Mouse (Mus musculus) MEL (cell line): ENCODE results near the gene Lrrc4b.

Source experiments
- CTCF ChIP-seq, 3 experiments: IDR thresholded peaks in 2 of 3; conservative IDR thresholded peaks in 1 of 3; 2 replicates each; pipeline ENCODE4 v1.5.1; 2011 to 2012; ENCODE audit warnings: low read length in 3 of 3, low read depth in 2 of 3, mild to moderate bottlenecking in 2 of 3, improper control_type of control experiment in 1 of 3, inconsistent platforms in 1 of 3, mixed read lengths in 1 of 3, moderate library complexity in 1 of 3; ENCODE audit not compliant: control insufficient read depth in 1 of 3, insufficient read depth in 1 of 3, poor library complexity in 1 of 3, severe bottlenecking in 1 of 3
- EP300 ChIP-seq, 2 experiments: IDR thresholded peaks; 2 replicates each; pipeline ENCODE4 v1.6.1; 2011; ENCODE audit warnings: improper control_type of control experiment in 2 of 2, low read length in 2 of 2, low read depth in 1 of 2, mild to moderate bottlenecking in 1 of 2
- JUND ChIP-seq: IDR thresholded peaks from 2 replicates; pipeline ENCODE4 v1.6.1; 2011; ENCODE audit warnings: low read depth, mild to moderate bottlenecking, improper control_type of control experiment, low read length
- NRF1 ChIP-seq: IDR thresholded peaks from 2 replicates; pipeline ENCODE4 v1.6.1; 2014; ENCODE audit warnings: low read depth, mild to moderate bottlenecking, inconsistent platforms, low read length, improper control_type of control experiment, moderate library complexity; ENCODE audit not compliant: poor library complexity, insufficient read depth, severe bottlenecking
- POLR2A ChIP-seq, 2 experiments: IDR thresholded peaks; 2 replicates each; pipeline ENCODE4 v1.6.1; 2011 to 2012; ENCODE audit warnings: low read length in 2 of 2, mild to moderate bottlenecking in 2 of 2, control low read depth in 1 of 2, improper control_type of control experiment in 1 of 2, low read depth in 1 of 2, moderate library complexity in 1 of 2; ENCODE audit not compliant: control insufficient read depth in 1 of 2, insufficient read depth in 1 of 2, poor library complexity in 1 of 2
- RCOR1 ChIP-seq: IDR thresholded peaks from 2 replicates; pipeline ENCODE4 v1.6.1; 2012; ENCODE audit warnings: low read depth, mild to moderate bottlenecking, inconsistent platforms, low read length, improper control_type of control experiment
- ZC3H11A ChIP-seq: IDR thresholded peaks from 2 replicates; pipeline ENCODE4 v1.6.1; 2012; ENCODE audit warnings: low read depth, mild to moderate bottlenecking, inconsistent platforms, low read length, improper control_type of control experiment
- ZKSCAN1 ChIP-seq: IDR thresholded peaks from 2 replicates; pipeline ENCODE4 v1.6.1; 2012; ENCODE audit warnings: low read depth, mild to moderate bottlenecking, inconsistent platforms, low read length, improper control_type of control experiment, moderate library complexity

- no peak for TF ChIP-seq RCOR1
- TF ChIP-seq ZKSCAN1: no peak
- TF ChIP-seq EP300 (IDR thresholded peaks at IDR 0.05; ENCODE audit: low read depth in 1 of 2, low read length in 2 of 2): no peak
- no peak for TF ChIP-seq ZC3H11A
- no peak for TF ChIP-seq POLR2A (IDR thresholded peaks at IDR 0.05; ENCODE audit: control insufficient read depth in 1 of 2, insufficient read depth in 1 of 2, low read depth in 1 of 2, low read length in 2 of 2, poor library complexity in 1 of 2)
- no peak for TF ChIP-seq CTCF (IDR thresholded peaks at IDR 0.05 in 2 of 3, conservative IDR thresholded peaks at IDR 0.05 in 1 of 3; ENCODE audit: control insufficient read depth in 1 of 3, insufficient read depth in 1 of 3, low read depth in 2 of 3, low read length in 3 of 3, poor library complexity in 1 of 3, severe bottlenecking in 1 of 3)
- no peak for TF ChIP-seq NRF1
- TF ChIP-seq JUND: no peak
Measured at GRCm38 (mm10) chr7:44443268-44444173, 14.7 kb downstream of the Lrrc4b start.
